10 mouse cellular contexts compared by ENCODE assay signal in the genomic region with DNA sequence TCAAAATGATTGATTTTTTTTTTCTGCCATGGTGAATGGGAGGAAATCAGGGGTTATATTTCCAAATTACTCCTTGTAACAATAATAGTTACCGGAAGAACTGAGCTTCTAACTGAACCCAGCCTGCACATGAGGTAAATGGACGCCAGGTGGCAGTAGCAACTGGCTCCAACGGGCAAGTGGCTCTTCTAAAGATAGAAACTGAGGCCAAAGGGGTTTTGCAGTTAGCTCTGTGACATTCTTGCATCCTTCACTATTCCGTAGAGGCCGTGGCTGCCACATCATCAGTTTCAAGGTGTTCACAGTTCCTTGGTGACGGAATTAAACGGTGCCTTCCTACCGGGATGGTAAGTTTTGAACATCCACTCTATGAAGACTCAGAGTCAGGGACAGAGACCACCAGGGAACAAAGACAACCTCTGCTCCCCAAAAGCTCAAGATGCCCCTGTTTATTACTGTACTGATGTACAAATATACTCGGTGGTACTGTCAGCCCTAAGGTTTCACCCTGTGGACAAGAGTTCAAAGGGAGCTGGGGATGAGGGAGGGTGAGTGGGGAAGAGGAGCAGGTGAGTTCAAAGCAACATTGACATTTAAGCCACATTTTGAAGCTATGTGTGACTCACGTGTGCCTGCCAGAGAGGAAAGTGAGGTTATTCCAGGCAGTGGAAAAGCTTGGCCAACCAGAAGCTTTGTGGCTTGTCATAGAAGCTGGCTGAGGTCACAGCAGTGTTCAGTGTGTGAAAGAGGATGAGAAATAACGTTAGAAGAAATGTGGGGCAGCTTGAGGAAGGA.
DNase-seq lines count a peak whose midpoint lies in the region; ATAC-seq and TF ChIP-seq lines count a peak whose summit lies in the region.
"Had no signal": no experiment of that assay in that cellular context is flagged by ENCODE, and none has a peak within 500 bp of the region (broad histone marks: within the 10 kb centered on the region; RNA-seq: fewer than 3 reads in every experiment).

No protein-coding gene starts in this region.

- no peaks in the 10 kb centered on the region; the same call in 1 of the 2 replicates for H3K4me1 ChIP-seq in heart, adult 2 months (ENCODE audit: control insufficient read depth, insufficient read depth, low read length)
- H3K4me1 ChIP-seq in heart, embryonic 11.5 days (ENCODE audit: control insufficient read depth, insufficient read depth, low read length) = no peaks in the 10 kb centered on the region
- no peaks in the 10 kb centered on the region for H3K4me1 ChIP-seq in E14TG2a.4 (replicated peaks; ENCODE audit: low read depth, low read length)
- H3K4me1 ChIP-seq: embryonic facial prominence, embryonic 12.5 days; midbrain, embryonic 12.5 days had no signal

- TF ChIP-seq CTCF in heart, adult 2 months (IDR thresholded peaks at IDR 0.05) = peak; percentile 85
- TF ChIP-seq CTCF in E14TG2a.4 (conservative IDR thresholded peaks at IDR 0.05; ENCODE audit: low read length) = peak; percentile 78

- 0 out of 2 replicates have a peak, but pooled peaks have one; percentile 17 for TF ChIP-seq EP300 in heart, adult 2 months (IDR thresholded peaks at IDR 0.05; ENCODE audit: insufficient read depth, low read depth, low read length)

- no peaks in the 10 kb centered on the region for H3K27me3 ChIP-seq in heart, adult 2 months (ENCODE audit: control insufficient read depth, insufficient read depth, low read length)
- no peaks in the 10 kb centered on the region for H3K27me3 ChIP-seq in heart, embryonic 11.5 days (ENCODE audit: control insufficient read depth, insufficient read depth, low read length)
- peaks cover 15% of the 10 kb centered on the region for H3K27me3 ChIP-seq in E14TG2a.4 (ENCODE audit: insufficient read depth, low read length)
- no peaks in the 10 kb centered on the region for H3K27me3 ChIP-seq in splenic B cell, adult 2 months (ENCODE audit: control insufficient read depth, insufficient read depth, low read length, poor library complexity, severe bottlenecking)
- H3K27me3 ChIP-seq: embryonic facial prominence, embryonic 12.5 days; midbrain, embryonic 12.5 days had no signal

- no peaks in the 10 kb centered on the region for H3K36me3 ChIP-seq in heart, adult 2 months (ENCODE audit: control insufficient read depth, insufficient read depth, low read length)
- H3K36me3 ChIP-seq in heart, embryonic 11.5 days (ENCODE audit: control insufficient read depth, insufficient read depth, low read length) = no peaks in the 10 kb centered on the region
- H3K36me3 ChIP-seq in E14TG2a.4 (ENCODE audit: insufficient read depth, low read length) (no peaks in the 10 kb centered on the region), macrophage (ENCODE audit: inconsistent target) (no peaks in the 10 kb centered on the region)
- no peaks in the 10 kb centered on the region for H3K36me3 ChIP-seq in splenic B cell, adult 2 months (ENCODE audit: control insufficient read depth, insufficient read depth, low read length, poor library complexity, severe bottlenecking)
- H3K36me3 ChIP-seq: embryonic facial prominence, embryonic 12.5 days; midbrain, embryonic 12.5 days had no signal

- no peak overlapping the region for H3K9ac ChIP-seq in heart, adult 2 months (ENCODE audit: low read depth, low read length)
- H3K9ac ChIP-seq in heart, embryonic 11.5 days (ENCODE audit: low read depth, low read length) = no peak overlapping the region
- H3K9ac ChIP-seq: embryonic facial prominence, embryonic 12.5 days; midbrain, embryonic 12.5 days had no signal

- no peaks in the 10 kb centered on the region for H3K79me2 ChIP-seq in heart, adult 2 months (replicated peaks; ENCODE audit: control insufficient read depth, insufficient read depth, low read length)
- H3K79me2 ChIP-seq in macrophage (ENCODE audit: inconsistent target) = no peaks in the 10 kb centered on the region

- H3K4me2 ChIP-seq in heart, embryonic 11.5 days = no peak overlapping the region
- H3K4me2 ChIP-seq: embryonic facial prominence, embryonic 12.5 days; midbrain, embryonic 12.5 days had no signal

- no peak for TF ChIP-seq POLR2A in heart, adult 2 months (IDR thresholded peaks at IDR 0.05; ENCODE audit: insufficient read depth, low read depth, low read length)

- DNase-seq in heart, adult 2 months = peak; percentile 59 to 60
- peak; percentile 76 for DNase-seq in c-Kit-positive CD71-negative TER-119-negative erythroid progenitor cells, embryonic 14.5 days (ENCODE audit: low read depth)
- peak; percentile 41 for DNase-seq in gastrocnemius, postnatal 10 days
- DNase-seq in layer of hippocampus, postnatal 25 days (ENCODE audit: extremely low spot score in 1 of 2, low spot score in 1 of 2) = peak; percentile 14 to 57
- peak; percentile 91 for DNase-seq in splenic B cell, adult 2 months (ENCODE audit: low read depth, low spot score)

- no peak for ATAC-seq in heart, embryonic 11.5 days (replicated peaks; ENCODE audit: insufficient number of reproducible peaks, low FRiP score, low TSS enrichment)

- H3K27ac ChIP-seq in heart, adult 2 months = no peak overlapping the region
- H3K27ac ChIP-seq in heart, embryonic 11.5 days (ENCODE audit: low read depth, low read length) = no peak overlapping the region
- H3K27ac ChIP-seq in macrophage = 0 out of 2 replicates have a peak overlapping the region, but pooled peaks have one; percentile 43
- H3K27ac ChIP-seq: embryonic facial prominence, embryonic 12.5 days; midbrain, embryonic 12.5 days had no signal

- WGBS in heart, adult 2 months = 27% methylated on average over 11 of the region's 11 CpGs
- 34% methylated on average over 11 of the region's 11 CpGs for WGBS in heart, embryonic 11.5 days (ENCODE audit: insufficient replicate concordance)
- WGBS in macrophage (ENCODE audit: missing documents) = 20% methylated on average over 11 of the region's 11 CpGs

- no peaks in the 10 kb centered on the region for H3K9me3 ChIP-seq in heart, embryonic 11.5 days (replicated peaks; ENCODE audit: control insufficient read depth, low read length)
- H3K9me3 ChIP-seq in E14TG2a.4 (ENCODE audit: low read length) = no peaks in the 10 kb centered on the region
- H3K9me3 ChIP-seq: embryonic facial prominence, embryonic 12.5 days; midbrain, embryonic 12.5 days had no signal

- intact Hi-C loops in heart, adult 2 months (cut with DNase I) = loop anchor here (2.0 to 5.0 kb wide), 3 partner anchors 185 to 420 kb away; no protein-coding TSS in a partner anchor

- H3K4me3 ChIP-seq in heart, adult 2 months = no peak overlapping the region
- H3K4me3 ChIP-seq in heart, embryonic 11.5 days (ENCODE audit: low read depth, low read length) = no peak overlapping the region
- H3K4me3 ChIP-seq in E14TG2a.4 (replicated peaks; ENCODE audit: low read length) = no peak overlapping the region
- no peak overlapping the region for H3K4me3 ChIP-seq in macrophage (ENCODE audit: inconsistent target)
- H3K4me3 ChIP-seq: embryonic facial prominence, embryonic 12.5 days; midbrain, embryonic 12.5 days had no signal

Comparison
In these comparisons a context has a peak if more than half of its experiments do, and no peak if none do; other contexts are left out.
1. DNase-seq: peak in every context shown above with its lines; median percentile 91 in splenic B cell, adult 2 months; 76 in c-Kit-positive CD71-negative TER-119-negative erythroid progenitor cells, embryonic 14.5 days; 60 in heart, adult 2 months; 41 in gastrocnemius, postnatal 10 days; 36 in layer of hippocampus, postnatal 25 days.